Mouse (Mus musculus): Measurements from ENCODE around the gene Gprc5a. TPM values are rescaled to one million over a fixed set of nuclear protein-coding genes. Genes with fewer than 3 reads are reported as not detected.

The Gprc5a gene
- total RNA-seq, 2 experiments from 2014 or later: 0.81 to 1.3 TPM

DNA sequence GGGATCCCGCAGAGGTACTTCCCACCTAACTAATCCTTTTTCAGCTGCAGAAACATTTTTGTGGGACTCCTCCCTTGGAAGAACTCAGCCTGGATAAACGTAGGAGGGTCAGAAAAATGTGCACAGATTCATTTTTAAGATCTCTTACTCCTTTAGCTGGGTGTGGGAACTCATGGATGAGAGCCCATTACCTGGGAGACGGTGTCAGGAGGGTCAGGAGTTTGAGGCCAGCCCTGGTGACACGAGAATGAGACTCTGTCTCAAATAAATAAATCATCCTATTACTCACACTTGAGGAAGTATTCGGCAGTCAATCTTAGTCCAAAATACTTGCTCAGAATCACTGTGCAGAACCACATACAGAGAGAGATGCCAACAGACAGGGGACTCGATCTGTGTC lies 4.4 kb downstream of the Gprc5a start:
- DNase-seq: no peak
- intact Hi-C loops (cut with DNase I): no loop called here

DNA sequence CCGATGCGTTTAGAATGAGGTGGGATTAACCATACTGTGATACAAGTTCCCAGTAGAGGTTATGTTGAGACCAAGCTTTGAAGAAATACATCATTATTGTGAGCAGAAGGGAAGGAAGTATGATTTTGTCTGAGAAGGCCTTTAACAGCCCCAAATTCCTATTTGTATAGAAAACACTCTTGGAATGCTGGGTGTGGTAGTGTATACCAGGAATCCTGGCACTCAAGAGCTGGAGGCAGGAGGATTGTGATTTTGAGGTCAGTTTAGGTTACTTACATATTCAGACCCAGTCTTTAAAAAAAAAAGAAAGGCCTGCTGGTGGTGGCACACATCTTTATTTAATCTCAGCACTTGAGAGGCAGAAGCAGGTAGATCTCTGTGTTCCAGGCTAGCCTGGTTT lies 4.9 kb downstream of the Gprc5a start:
- no peak for DNase-seq
- intact Hi-C loops (cut with DNase I): no loop called here

DNA sequence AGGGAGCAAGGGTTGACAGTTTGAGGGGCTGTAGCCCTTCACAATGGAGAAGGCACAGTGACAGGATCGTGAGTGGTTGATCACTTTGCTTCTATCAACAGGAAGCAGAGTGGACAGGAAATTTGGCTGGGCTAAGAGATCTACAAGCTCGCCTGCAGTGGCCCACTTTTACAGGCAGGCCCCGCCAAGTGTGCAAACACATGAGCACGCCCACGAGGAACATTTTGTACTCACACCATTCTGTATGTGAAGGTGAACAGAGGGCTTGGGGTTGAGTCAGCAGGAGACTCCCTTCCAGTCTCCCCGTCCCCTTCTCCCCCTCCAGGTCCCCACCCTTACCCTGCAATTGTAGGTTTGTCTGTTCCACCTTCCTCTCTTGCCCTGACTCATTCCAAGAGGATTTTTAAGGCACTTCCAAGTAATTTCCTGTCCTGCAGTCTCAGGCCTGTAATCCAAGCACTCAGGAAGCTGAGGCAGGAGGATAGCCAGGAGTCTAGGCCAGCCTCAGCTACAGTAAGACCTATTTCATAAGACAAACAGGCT lies 9.0 kb downstream of the Gprc5a start:
- intact Hi-C loops (cut with DNase I): no loop called here
- no peak for DNase-seq

DNA sequence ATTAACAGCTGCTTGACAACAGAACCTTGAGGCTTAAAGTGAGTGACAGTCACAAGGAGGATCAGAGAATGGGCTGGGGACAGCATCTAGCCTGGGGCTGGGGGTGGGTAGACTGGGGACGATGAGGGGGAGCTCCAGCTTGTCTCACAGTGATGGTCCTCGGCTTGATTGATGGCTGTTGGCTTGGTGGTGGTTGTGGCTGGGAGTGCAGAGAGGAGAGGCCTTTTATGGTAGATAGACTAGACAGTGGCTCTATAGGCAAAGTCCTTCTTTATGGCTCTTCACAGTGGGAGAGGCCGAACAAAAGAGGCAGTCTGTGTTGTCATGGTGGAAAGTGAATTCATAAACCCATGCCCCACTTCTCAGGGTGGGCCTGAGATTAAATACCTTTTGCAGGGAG lies 10.8 kb downstream of the Gprc5a start:
- intact Hi-C loops (cut with DNase I): no loop called here
- DNase-seq: no peak

DNA sequence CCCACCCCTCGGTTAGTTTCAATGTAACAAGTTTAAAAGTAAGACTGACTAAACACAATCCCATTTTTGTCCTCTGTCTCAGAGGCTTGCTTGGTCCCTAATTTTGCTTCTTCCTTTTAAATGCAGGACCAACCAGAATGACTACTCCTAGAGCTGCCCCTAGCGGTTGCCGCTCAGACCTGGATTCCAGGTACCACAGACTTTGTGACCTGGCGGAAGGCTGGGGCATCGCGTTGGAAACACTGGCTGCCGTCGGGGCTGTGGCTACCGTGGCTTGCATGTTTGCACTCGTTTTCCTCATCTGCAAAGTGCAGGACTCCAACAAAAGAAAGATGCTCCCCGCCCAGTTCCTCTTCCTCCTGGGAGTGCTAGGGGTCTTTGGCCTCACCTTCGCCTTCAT lies 13.0 kb downstream of the Gprc5a start:
- intact Hi-C loops (cut with DNase I): no loop called here
- DNase-seq: no peak

DNA sequence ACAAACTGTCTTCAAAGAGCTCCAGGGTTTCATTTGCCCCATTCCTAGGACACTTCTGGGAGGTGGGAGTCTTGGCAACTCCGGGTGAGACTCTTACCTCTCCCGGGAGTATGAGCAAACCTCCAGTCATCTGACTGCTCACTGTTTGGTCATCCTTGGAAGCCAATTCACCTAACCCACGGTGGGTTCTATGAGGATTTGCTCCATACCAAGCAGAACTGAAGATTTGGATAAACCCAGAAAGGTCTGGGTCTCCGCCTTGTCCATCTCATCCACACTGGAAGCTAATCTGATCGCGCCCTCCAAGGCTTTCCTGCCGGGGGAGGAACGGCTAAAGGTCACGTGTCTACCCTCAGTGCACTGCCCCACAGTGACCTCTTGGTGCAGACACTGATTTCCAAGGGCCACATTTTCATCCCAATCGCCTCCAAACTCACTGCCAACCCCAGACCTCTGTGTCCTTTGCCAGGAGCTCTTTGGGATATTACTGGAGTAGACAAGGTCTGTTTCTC lies 18.6 kb downstream of the Gprc5a start:
- DNase-seq: no peak
- intact Hi-C loops (cut with DNase I): loop anchor here (10.0 kb wide), 1 partner anchor 59 kb away; no protein-coding TSS in a partner anchor

DNA sequence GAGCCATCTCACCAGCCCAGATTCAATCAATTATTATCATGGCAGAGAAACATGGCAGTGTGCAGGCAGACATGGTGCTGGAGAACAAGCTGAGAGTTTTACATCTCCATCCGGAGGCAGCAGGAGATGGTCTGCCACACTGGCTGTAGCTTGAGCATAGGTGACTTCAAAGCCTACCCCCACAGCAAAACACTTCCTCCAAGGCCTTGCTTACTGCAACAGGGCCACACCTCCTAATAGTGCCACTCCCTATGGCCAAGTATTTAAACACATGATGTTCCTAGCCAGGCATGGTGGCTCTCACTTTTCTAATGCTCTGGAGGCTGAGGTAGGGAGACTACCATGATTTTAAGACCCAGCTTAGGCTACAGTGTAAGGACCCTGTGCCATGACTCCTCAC lies 20.3 kb downstream of the Gprc5a start:
- intact Hi-C loops (cut with DNase I): loop anchor here (5.0 to 10.0 kb wide), 3 partner anchors 61 to 292 kb away; no protein-coding TSS in a partner anchor

DNA sequence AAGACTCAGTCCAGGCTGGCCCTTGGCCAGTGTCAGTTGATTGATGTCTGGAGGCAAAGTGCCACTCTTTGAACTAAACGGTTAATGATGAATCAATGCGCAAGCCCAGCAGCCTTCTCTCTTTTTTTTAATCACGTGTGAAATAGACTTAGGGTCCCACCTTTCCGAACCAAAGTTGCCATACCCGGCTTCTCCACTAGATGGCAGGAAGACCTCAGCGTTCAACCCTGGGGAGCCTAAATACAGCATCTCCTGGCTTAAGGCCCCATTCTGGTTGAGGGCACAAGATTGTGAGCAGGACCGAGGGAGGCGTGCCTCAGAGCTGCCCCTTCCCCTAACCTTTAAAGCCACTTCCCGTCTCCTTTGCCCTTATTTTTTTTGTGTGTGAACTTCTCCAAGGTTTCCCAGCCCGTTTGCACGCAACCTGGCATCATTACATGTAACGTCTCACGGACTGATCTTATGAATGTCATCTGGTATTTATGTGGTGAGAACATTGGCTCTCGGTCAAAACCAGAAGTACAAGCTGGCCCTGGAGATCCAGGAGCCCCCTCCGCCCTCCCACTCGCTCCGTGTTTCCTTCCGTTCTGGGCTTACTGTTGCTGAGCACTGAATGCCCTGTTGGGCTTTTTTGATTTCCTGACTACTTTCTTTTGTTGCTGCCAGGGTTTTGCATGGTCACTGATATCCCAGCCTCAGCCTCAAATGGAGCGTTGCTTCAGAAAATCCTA lies 22.4 kb downstream of the Gprc5a start:
- intact Hi-C loops (cut with DNase I): loop anchor here (1.0 to 10.0 kb wide), 5 partner anchors 56 to 311 kb away; no protein-coding TSS in a partner anchor
- DNase-seq: peak; percentile 80 to 87

More for the DNA sequence above, 20.3 kb downstream of the Gprc5a start:
- no peak for DNase-seq

DNA sequence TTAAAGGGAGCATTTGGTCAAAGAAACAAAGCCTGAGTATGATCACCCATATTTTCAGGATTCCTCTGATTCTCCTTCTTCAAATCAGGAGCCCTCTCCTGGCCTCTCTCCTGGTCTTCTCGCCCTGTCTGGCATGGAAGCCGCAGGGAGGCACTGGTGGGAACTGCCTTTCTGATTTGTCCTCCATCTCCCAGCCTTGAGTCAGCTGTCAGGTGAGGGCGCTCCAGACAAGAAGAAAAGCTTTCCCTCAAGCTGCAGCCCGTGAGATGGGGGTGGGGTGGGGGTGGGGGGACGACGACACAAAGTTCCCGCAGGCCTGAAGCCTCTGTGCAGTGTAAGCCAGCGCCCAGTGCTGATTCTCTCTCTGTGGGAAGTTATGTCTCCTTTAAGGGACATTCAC lies 24.3 kb downstream of the Gprc5a start:
- no peak for DNase-seq
- intact Hi-C loops (cut with DNase I): loop anchor here (2.0 to 10.0 kb wide), 4 partner anchors 65 to 309 kb away; no protein-coding TSS in a partner anchor

DNA sequence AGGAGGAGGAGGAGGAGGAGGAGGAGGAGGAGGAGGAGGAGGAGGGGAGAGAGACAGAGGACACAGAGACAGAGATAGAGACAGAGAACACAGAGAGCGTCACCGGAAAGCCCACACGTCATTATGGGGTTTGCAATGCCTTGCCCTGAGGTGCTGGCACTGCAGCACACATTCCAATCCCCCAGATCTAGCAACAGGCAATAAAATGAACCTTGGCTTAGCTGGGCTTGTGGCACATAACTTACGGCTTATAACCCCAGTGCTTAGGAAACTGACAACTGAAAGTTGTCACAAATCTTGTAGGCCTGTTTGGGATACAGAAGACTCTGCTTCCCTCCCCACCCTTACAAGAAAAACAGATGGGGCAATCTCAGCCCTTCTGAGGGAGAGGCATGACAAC lies 25.2 kb downstream of the Gprc5a start:
- no peak for DNase-seq
- intact Hi-C loops (cut with DNase I): no loop called here

DNA sequence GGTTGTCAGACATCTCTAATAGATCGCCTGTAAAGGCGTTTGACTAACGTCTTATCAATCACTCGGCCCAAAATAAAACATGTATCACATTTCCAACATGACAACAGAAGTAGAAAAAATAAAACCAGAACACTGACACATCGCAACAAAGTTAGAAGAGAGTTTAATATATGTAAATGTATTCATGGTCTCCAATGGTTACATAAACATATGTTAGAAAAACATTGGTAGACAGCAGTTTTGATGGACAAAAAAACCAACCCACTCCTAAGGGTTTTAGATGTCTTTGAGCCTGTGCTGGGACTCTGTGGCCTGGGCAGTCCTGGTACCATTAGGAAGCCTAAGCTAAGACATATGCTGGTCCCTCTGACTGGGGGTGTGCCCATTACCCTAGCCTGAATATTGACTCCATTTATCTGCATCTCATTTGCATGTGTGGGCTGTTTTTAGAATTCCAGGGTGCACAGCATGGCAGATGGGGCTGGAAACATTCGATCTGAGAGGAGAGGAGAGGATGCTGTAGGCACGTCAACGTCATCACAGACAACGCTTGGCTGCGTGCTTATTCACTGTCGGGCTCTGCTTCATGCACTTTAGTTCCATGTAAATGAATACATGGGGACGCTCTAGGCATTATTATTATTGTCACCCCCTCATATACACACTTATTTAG lies 27.5 kb downstream of the Gprc5a start:
- intact Hi-C loops (cut with DNase I): no loop called here
- DNase-seq: no peak

DNA sequence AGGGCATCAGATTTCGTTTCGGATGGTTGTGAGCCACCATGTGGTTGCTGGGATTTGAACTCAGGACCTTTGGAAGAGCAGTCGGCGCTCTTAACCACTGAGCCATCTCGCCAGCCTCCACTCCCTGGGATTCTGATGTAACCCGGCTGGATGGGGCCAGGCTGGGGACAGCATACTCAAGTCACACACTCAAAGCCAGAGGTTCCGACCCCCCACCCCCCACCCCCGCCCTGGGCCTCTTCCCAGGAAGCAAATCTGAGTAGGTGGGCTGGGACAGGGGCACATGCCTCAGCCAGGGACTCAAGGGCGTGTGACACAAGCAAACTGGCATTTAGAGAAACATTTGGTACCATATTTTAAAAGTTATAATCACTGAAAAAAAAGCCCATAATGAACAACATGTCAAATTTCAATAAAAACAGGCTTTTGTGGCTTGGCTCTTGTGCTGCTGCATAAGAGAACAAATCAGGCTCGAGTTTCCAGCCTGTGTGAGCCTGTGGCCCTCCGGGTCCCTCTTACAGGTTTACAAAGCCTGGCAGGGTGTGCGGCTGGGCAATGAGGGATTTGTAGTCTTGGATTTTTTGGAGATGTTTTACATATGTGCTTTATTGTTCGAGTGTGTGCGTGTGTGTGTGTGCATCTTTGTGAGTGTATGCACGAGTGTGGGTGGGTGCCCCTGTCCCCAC lies 35.5 kb downstream of the Gprc5a start:
- DNase-seq: no peak
- intact Hi-C loops (cut with DNase I): no loop called here

DNA sequence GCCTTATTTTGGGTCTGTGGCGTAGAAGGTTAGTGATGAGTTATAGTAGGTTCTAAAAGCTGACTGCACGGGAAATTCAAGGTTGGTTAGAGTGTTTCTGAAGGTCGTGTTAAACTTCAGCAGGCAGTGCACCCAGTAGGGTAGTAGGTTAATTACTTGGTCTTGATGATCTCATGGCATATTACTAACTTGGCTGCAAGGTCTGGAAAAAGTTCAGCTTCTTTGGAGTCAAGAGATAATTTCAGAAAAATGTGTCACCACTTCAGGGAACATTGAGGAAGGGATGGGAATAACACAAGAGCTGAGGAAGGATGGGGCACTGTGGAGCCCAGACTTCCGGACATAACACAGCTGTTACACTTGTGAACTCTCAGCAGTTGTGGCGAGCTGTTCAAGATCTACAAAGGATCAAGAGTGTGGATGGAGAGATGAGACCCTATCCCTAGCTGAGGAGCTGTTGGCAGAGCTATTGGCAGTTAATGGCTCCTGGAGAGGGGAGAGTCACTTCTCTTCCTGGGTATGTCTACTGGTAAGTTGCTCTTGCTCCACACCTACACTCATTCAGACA lies 37.4 kb downstream of the Gprc5a start:
- peak in 1 of 2 experiments; percentile 3 for DNase-seq
- intact Hi-C loops (cut with DNase I): no loop called here

DNA sequence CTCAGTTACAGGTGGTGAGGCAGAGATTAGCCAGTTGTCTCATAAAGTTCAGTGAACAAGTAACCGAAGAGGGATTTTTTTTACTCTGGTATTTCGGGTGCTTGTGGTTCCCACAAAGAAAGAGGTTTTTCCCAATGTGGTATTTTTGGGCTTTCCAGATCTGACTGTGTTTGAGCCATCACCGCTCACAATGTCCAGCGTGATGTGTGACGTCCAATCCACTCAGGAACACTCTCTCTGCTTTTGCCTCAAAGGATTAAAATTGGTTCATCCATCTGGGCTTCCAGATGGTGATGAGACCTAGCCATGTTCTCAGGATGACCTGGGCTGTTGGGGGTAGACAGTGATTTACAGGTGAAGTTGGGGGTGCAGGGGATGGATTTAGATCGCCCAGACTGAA lies 41.6 kb downstream of the Gprc5a start:
- no peak for DNase-seq
- intact Hi-C loops (cut with DNase I): no loop called here

DNA sequence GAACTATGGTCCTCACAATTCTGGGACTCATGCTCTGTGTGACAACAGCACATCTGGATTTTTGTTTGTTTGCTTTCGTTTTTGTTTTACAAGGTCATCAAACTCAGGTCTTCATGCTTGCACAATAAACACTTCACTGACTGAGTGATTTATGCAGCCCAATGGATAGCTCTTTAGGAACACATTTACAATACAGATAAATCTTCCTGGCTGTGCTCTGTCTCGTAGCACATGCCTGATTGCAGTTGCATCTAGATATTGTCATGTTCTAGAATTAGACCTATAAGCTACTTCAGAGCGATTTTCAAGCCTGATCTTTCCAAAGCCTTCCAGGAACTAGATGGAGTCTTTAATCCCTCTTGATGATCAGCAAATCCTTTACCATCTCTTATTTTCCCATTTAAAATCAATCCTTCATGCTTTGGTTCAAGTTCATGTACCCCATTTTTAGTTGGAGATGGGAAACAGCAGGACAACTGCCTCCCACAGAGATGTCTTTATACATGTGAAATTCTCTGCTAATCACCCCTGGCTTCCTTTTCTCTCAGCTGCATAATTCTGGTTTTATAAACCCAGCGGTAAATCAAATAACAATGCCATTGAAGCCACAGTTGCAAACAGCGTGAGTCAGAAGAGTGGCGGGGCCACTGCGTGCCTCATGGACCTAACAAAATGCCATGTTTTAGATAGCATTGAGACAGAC lies 47.1 kb downstream of the Gprc5a start:
- no peak for DNase-seq
- intact Hi-C loops (cut with DNase I): no loop called here

DNA sequence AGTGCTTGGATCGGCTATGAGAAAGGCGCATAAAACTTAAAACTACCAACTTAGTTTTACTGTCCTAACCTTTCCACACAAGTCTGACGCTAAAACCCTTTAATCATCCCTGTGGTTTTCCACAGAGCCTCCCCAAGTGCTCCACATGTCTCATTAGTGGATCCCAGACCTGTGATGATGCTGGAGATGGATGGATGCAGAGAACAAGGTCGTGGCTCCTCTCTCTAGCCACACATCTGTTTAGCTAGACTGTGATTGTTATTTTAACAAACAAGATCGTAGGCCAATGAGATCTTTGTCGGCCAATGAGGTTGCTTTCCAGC lies 47.6 kb downstream of the Gprc5a start:
- DNase-seq: no peak
- intact Hi-C loops (cut with DNase I): no loop called here

DNA sequence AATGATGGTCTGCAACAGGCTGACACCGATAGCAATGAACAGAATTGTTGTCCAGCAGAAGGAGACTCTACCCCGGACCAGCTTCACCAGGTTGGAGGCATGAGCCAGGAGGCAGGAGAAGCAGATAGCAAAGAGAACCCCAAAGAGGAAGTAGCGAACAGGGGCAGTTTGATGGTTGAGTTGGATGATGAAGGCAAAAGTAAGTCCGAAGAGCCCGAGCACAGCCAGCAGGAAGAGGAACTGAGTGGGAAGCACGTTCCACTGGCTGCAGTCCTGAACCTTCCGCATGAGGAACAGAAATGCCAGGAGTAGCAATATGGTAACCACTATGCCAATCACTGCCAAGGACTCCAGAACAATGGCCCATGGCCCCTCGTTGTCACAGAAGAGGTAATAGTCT lies 51.0 kb downstream of the Gprc5a start:
- intact Hi-C loops (cut with DNase I): no loop called here
- DNase-seq: no peak

DNA sequence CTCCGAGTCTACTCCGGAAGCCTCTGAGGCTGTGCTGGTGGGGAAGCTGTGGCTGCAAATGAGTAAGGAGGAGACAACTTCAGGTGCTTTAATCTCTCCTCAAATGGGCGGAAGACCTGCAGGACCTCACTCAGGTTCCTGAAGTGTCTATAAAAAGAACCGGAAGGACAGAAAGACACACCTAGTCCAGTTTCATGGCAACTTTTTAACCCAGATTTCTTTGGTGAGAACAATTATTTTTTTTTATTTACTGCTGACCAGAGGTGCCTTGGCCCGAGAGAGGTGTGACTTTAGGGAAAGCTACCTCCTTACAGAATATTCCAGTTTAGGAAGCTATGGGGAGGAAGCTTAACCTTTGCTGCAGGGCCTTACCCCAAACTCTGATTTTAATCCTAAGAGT lies 52.7 kb downstream of the Gprc5a start, which contains the start of gene Gprc5d:
Gprc5d (minus strand) TSS at position 101 of the 400 bp plus-strand sequence.
- intact Hi-C loops (cut with DNase I): no loop called here
- no peak for DNase-seq

DNA sequence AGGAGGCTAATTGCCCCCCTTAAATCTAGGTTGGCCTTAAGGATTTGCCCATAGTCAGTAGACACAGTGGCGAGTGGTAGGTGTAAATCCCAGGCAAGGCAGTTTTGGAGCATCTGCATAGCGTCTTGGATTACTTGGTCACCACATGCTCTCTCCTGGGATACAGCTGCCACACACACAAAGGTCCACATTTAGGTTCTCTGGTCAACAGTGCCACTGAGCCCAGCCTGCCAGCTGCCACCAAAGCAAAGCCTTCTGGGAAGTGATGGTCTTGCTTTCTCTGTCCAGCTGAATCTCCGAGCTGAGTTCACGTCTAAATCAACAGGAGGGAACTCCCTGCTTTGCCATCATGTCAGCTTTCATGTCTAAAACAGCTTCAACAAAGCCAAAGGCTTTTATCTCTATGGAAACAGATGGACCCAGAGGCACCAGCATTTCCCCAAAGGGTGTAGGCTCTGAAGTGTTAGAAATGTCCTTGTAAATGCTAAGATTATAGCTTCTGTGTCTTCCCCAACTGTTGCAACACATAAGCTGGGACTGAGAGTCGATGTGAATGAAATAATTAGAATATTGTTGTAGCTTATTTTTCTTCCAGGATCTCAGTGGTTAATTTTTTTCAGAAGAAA lies 59.4 kb downstream of the Gprc5a start:
- no peak for DNase-seq
- intact Hi-C loops (cut with DNase I): no loop called here

DNA sequence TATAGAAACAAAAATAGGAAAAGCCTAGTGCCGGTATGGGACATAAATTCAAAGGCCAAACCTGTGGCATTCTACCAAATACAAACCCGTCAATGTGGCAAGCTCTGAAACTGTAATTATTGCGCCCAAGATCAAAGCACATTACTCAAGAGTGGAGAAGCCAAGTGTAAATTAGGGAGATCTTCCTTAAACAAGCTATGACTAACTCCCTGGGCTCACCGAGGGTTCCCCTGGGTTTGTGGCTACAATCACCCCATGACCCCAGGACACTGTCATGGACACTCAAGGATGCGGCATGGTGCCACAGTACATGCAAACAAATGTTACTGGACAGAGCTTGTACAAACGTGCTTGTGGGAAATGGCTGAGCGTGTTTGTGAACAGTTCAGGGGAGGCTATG lies 67.6 kb downstream of the Gprc5a start:
- intact Hi-C loops (cut with DNase I): no loop called here

More for the DNA sequence above, 67.6 kb downstream of the Gprc5a start:
- DNase-seq: no peak

Measured in heart, postnatal 36 days (tissue).